Mouse (Mus musculus) urinary bladder, postnatal 14 days (tissue): ENCODE measurements at regions not wholly inside any gene's neighbourhood (a gene's known extent, or its start where the extent isn't known, plus 50 kb on each side); places are given as distances from the start of the nearest gene placed in this dataset.

ENCODE experiments used
- DNase-seq: peaks from one replicate; pipeline ENCODE4 v3.0.0; 2021; ENCODE audit warnings: low spot score

DNA sequence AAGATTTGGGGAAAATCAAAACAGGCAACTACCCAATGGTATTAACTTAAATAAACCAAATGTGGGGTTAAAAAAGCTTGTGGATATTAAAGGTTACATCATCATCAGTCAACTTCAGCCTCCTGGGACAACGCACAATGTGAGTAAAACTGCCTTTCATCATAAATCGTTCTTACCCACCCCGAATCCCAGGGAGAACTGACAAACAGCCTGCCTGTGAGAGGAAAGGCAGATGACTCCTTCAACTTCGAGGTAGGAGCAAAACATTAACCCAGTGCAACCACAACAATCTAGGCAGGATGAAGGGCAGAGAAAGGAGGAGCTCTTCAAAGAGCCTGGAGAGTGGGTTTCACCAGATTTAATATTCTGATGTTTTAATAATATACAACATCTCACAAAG lies 135.3 kb upstream of the Gm37988 start:
- DNase-seq: no peak

DNA sequence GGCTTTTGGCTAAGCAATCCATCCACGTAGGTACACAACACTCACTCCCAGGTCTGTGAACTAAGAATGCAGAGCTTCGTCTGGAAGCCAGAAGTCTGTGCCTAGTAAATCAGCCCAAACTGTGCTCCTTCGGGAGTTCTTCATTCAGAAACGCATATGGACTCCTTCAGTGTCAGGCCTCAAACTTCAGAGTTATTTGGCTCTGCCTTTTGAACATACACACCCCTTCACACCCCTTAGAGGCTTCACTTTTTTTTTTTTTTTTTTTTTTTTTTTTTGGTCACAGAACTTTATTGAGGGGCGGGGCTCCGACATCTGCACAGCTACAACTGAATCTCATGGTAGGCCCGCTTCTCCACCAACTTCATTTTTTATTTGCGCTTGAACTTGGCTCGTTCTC lies 120.1 kb upstream of the Gm37988 start:
- no peak for DNase-seq

GRCm38 (mm10) chr1:4689096-4689495 lies 118.6 kb upstream of the Gm37988 start:
- DNase-seq: no peak

DNA sequence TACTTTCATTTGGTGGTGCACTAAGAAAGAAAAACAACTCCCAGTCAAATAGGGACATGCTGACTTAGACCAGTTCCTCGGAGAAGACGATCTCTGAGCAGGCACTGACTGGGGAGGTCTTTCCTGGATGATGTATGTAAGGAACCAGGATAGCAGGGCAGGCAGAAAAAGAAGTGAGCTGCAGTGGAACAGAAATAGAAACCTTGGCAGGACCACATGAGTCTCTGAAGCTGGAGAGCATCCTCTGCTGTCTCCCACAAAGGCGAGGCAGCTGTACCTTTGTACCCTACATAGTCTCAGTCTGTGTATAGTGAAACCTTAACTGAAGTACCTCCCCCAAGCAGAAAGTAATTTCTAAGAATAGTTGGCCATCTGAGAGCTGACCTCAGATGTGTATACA lies 104.4 kb upstream of the Gm37988 start:
- no peak for DNase-seq

- no peak for DNase-seq
Observed at GRCm38 (mm10) chr1:4706171-4706570, 101.5 kb upstream of the Gm37988 start.

DNA sequence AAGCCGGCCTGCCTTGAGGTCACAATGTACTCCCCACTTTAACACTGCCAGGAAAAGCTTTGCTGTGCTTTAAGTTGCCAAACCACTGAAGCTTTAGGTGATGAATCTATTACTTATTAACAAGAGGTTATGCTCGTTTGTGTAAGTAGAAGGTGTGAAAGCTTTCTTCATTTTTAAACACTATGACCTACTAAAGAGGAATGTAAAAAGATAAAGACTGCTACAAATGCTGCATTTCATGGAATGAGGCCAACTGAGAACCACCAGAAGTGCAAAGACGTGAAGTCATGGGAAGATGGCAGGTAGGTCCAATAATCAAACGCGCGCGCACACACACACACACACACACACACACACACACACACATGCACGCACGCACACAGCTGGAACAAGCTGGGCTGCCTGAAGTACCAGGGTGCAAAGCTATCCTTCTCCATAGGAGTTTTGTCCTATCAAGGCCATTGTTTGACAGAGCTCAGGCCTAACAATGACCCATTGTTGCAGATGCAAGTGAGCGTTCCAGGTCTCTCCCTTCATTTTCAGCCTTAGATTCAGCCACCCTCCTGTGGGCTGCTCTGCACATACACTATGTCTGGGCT lies 85.3 kb upstream of the Gm37988 start:
- DNase-seq: no peak
